Mouse (Mus musculus) olfactory bulb, adult 2 months (tissue): ENCODE results near the gene Smim12.

Experiments used
- CTCF ChIP-seq: fragments of 200-500 bp; IDR thresholded peaks from 2 replicates; pipeline ENCODE4 v1.5.1; 2012; ENCODE audit warnings: low read depth, mild to moderate bottlenecking, low read length, moderate library complexity; ENCODE audit not compliant: insufficient read depth
- POLR2A ChIP-seq: fragments of 200-500 bp; IDR thresholded peaks from 2 replicates; pipeline ENCODE4 v1.6.1; 2012; ENCODE audit warnings: mild to moderate bottlenecking, low read depth, low read length, moderate library complexity; ENCODE audit not compliant: insufficient read depth

GRCm38 (mm10) chr4:127224444-127225100 is 19.0 kb upstream of the Smim12 start:
- no peak for TF ChIP-seq CTCF
- TF ChIP-seq POLR2A, result no peak
